Mouse (Mus musculus): ENCODE data around the gene Zbtb14. TPM values are rescaled to one million over a fixed set of nuclear protein-coding genes. Genes with fewer than 3 reads are reported as not detected.

The Zbtb14 gene
- total and polyA plus RNA-seq, 3 experiments, result 3.7 to 29.4 (median 27.4) TPM

- Histone ChIP-seq H3K9me3 (replicated peaks) (peaks cover 23% of the 10 kb centered on the region), H3K36me3 (replicated peaks) (no peaks in the 10 kb centered on the region), H3K27me3 (ENCODE audit: insufficient read depth, low read length) (no peaks in the 10 kb centered on the region), H3K4me1 (ENCODE audit: insufficient read depth, low read depth, low read length) (no peaks in the 10 kb centered on the region), H3K4me3 (ENCODE audit: low read depth, low read length) (no peak overlapping the region)
- no peak for TF ChIP-seq GATA2 (IDR thresholded peaks at IDR 0.05; ENCODE audit: borderline replicate concordance, low read depth, low read length)
- TF ChIP-seq POLR2AphosphoS5 (IDR thresholded peaks at IDR 0.05; ENCODE audit: insufficient replicate concordance, low read depth, low read length), result no peak
- no peak for TF ChIP-seq TAL1 (conservative IDR thresholded peaks at IDR 0.05; ENCODE audit: low read depth, low read length)
- TF ChIP-seq CTCF (IDR thresholded peaks at IDR 0.05; ENCODE audit: low read depth, low read length), result no peak
- no peak for TF ChIP-seq GATA1 (IDR thresholded peaks at IDR 0.05; ENCODE audit: borderline replicate concordance, low read length)
- no peak for ATAC-seq (ENCODE audit: extremely low read depth, insufficient number of reproducible peaks, low FRiP score, poor library complexity, severe bottlenecking)
- DNase-seq (ENCODE audit: low spot score), result no peak
Observed at GRCm38 (mm10) chr17:69439571-69440480, 57.0 kb downstream of the Zbtb14 start.

Other genes starting within 250 kb of the Zbtb14 start
- not detected in 2 replicates for gene Akain1, start 56.3 kb downstream of the Zbtb14 start, total RNA-seq (2014; fragmentation: Nextera tagmentation)
- 0.12 and 0.16 TPM in 2 replicates for gene Akain1, start 56.3 kb downstream of the Zbtb14 start, total RNA-seq (2017)
- not detected in 2 replicates for gene Akain1, start 56.3 kb downstream of the Zbtb14 start, polyA plus RNA-seq (2012)